Mouse (Mus musculus): ENCODE results near the gene Fam43b. TPM values are rescaled to one million over a fixed set of nuclear protein-coding genes. Genes with fewer than 3 reads are reported as not detected.

Gene Fam43b
- polyA plus RNA-seq, 1 experiment from 2014 or later: not detected

- no peaks in the 10 kb centered on the region for H3K4me1 ChIP-seq (replicated peaks; ENCODE audit: control insufficient read depth, insufficient read depth, low read length)
- H3K4me2 ChIP-seq (ENCODE audit: low read depth, low read length, severe bottlenecking): no peak overlapping the region
- H3K9me3 ChIP-seq (ENCODE audit: control insufficient read depth, low read length): no peaks in the 10 kb centered on the region
- no peaks in the 10 kb centered on the region for H3K27me3 ChIP-seq (ENCODE audit: control insufficient read depth, insufficient read depth, low read length)
- no peak overlapping the region for H3K4me3 ChIP-seq (ENCODE audit: low read depth, low read length)
- DNase-seq (ENCODE audit: low spot score): no peak
- no peak overlapping the region for H3K9ac ChIP-seq (ENCODE audit: low read length)
- WGBS: 78% methylated on average over 7 of the region's 7 CpGs
- ATAC-seq (replicated peaks; ENCODE audit: low FRiP score): no peak
- H3K27ac ChIP-seq (ENCODE audit: low read depth, low read length): no peak overlapping the region
- no peaks in the 10 kb centered on the region for H3K36me3 ChIP-seq (ENCODE audit: control insufficient read depth, insufficient read depth, low read length)
Observed at GRCm38 (mm10) chr4:138348716-138349115, 47.6 kb downstream of the Fam43b start.

DNA sequence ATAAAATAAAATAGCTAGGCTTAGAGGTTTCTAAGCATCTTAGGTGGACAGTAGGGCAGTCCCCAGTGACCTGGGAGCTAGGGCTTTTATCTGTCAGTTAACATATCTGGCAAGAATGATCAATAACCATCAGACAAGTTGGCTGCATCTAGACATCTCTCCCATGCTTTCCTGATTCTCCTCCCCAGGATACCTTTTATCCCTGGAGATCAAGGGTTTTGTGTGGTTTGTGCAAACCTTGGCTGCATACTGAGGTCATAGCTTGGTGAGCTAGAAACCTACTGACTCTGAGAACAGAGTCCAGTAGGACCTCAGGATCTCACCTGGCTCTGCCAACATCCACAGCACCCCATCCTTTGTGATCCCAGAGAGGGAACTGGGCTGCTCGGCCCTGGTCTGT, 49.0 kb downstream of the Fam43b start:
- DNase-seq (ENCODE audit: low spot score): no peak
- H3K36me3 ChIP-seq (ENCODE audit: control insufficient read depth, insufficient read depth, low read length): no peaks in the 10 kb centered on the region
- no peaks in the 10 kb centered on the region for H3K4me1 ChIP-seq (replicated peaks; ENCODE audit: control insufficient read depth, insufficient read depth, low read length)
- H3K4me3 ChIP-seq (ENCODE audit: low read depth, low read length): no peak overlapping the region
- no peak overlapping the region for H3K9ac ChIP-seq (ENCODE audit: low read length)
- H3K4me2 ChIP-seq (ENCODE audit: low read depth, low read length, severe bottlenecking): no peak overlapping the region
- H3K27me3 ChIP-seq (ENCODE audit: control insufficient read depth, insufficient read depth, low read length): no peaks in the 10 kb centered on the region
- H3K9me3 ChIP-seq (ENCODE audit: control insufficient read depth, low read length): no peaks in the 10 kb centered on the region
- 80% methylated on average over 1 of the region's 1 CpGs for WGBS
- ATAC-seq (replicated peaks; ENCODE audit: low FRiP score): no peak
- no peak overlapping the region for H3K27ac ChIP-seq (ENCODE audit: low read depth, low read length)

DNA sequence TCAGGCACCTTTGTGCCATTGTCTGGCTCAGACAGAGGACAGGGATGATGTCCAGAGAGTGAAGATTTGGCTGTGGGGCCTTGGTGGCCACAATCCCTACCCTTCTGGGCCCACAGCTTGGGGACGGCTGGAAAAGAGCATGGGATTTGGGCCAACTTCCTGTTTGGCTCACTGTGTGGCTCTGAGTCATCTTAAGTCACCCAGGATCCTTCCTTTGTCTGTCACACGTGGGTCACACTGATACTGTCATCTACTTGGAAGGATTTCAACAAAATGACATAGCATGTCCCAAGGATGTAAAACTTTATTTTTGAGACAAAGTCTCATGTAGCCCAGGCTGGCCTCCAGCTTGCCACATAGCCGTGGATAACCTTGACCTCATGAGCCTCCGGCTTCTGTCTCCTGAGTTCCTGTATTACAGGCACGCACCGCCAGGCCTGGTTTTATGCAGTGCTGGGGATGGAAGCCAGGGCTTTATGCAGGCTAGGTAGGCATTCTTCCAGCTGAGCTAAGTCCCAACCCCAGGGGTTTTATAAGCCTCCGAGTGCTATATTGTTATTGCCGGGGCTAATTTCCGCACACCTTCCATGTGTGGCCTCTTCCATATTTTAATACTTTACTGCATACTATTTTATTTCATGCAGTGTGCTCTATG, 51.3 kb downstream of the Fam43b start:
- ATAC-seq (replicated peaks; ENCODE audit: low FRiP score) (no peak), DNase-seq (ENCODE audit: low spot score) (no peak)
- no peaks in the 10 kb centered on the region for H3K4me1 ChIP-seq (replicated peaks; ENCODE audit: control insufficient read depth, insufficient read depth, low read length)
- H3K36me3 ChIP-seq (ENCODE audit: control insufficient read depth, insufficient read depth, low read length): no peaks in the 10 kb centered on the region
- H3K4me3 ChIP-seq (ENCODE audit: low read depth, low read length): no peak overlapping the region
- no peak overlapping the region for H3K4me2 ChIP-seq (ENCODE audit: low read depth, low read length, severe bottlenecking)
- WGBS: 85% methylated on average over 9 of the region's 9 CpGs
- no peak overlapping the region for H3K9ac ChIP-seq (ENCODE audit: low read length)
- H3K27me3 ChIP-seq (ENCODE audit: control insufficient read depth, insufficient read depth, low read length): no peaks in the 10 kb centered on the region
- H3K27ac ChIP-seq (ENCODE audit: low read depth, low read length): no peak overlapping the region
- no peaks in the 10 kb centered on the region for H3K9me3 ChIP-seq (ENCODE audit: control insufficient read depth, low read length)

Other genes with a start within 250 kb of the Fam43b start
- gene Hp1bp3, start 180.2 kb downstream of the Fam43b start, polyA plus RNA-seq (2014; fragmentation: Nextera tagmentation; extraction: Ambion mirVana): 176 and 178 TPM in 2 replicates
- 0.37 and 0.63 TPM in 2 replicates for gene Sh2d5, start 146.1 kb downstream of the Fam43b start, polyA plus RNA-seq (2014; fragmentation: Nextera tagmentation; extraction: Ambion mirVana)
- 0.24 TPM in 1 of 2 replicates, not detected in the other for gene Kif17, start 146.1 kb downstream of the Fam43b start, polyA plus RNA-seq (2014; fragmentation: Nextera tagmentation; extraction: Ambion mirVana)
- gene Ddost, start 91.8 kb downstream of the Fam43b start, polyA plus RNA-seq (2014; fragmentation: Nextera tagmentation; extraction: Ambion mirVana): 200 and 227 TPM in 2 replicates
- gene Pink1, start 70.2 kb downstream of the Fam43b start, polyA plus RNA-seq (2014; fragmentation: Nextera tagmentation; extraction: Ambion mirVana): 19.4 and 21.5 TPM in 2 replicates
- gene Cda, start 28.5 kb downstream of the Fam43b start, polyA plus RNA-seq (2014; fragmentation: Nextera tagmentation; extraction: Ambion mirVana): 1.9 and 2.2 TPM in 2 replicates
- gene Mul1, start 38.1 kb upstream of the Fam43b start, polyA plus RNA-seq (2014; fragmentation: Nextera tagmentation; extraction: Ambion mirVana): 18.6 and 21.1 TPM in 2 replicates
- gene Camk2n1, start 57.8 kb upstream of the Fam43b start, polyA plus RNA-seq (2014; fragmentation: Nextera tagmentation; extraction: Ambion mirVana): 2.2 and 2.5 TPM in 2 replicates
- 0.08 and 0.13 TPM in 2 replicates for gene Vwa5b1, start 239.4 kb upstream of the Fam43b start, polyA plus RNA-seq (2014; fragmentation: Nextera tagmentation; extraction: Ambion mirVana)

Measured in forebrain, embryonic 11.5 days (tissue).